Mouse (Mus musculus) MEL (cell line): ENCODE data around the gene Pou4f2. TPM values are rescaled to one million over a fixed set of nuclear protein-coding genes. Genes with fewer than 3 reads are reported as not detected.

ENCODE experiments used
- DNase-seq: peaks from one replicate; pipeline ENCODE4 v3.0.0; 2011; ENCODE audit warnings: low read depth, low spot score
- H3K27ac ChIP-seq: 2 replicates; pipeline ENCODE4 v1.5.1; 2012; ENCODE audit warnings: low read depth, mild to moderate bottlenecking, control low read depth, low read length, moderate library complexity; ENCODE audit not compliant: control insufficient read depth
- H3K27me3 ChIP-seq, 2 experiments: fragments of 150-350 bp in 1 of 2; sonication (generic) in 1 of 2; 2 replicates each; pipeline ENCODE4 v1.6.1; 2012; ENCODE audit warnings: low read length in 2 of 2, mild to moderate bottlenecking in 2 of 2, improper control_type of control experiment in 1 of 2, moderate library complexity in 1 of 2; ENCODE audit not compliant: insufficient read depth in 2 of 2, control insufficient read depth in 1 of 2
- H3K36me3 ChIP-seq, 2 experiments: 2 replicates each; pipeline ENCODE4 v1.6.1; 2012 to 2014; ENCODE audit warnings: low read length in 2 of 2, improper control_type of control experiment in 1 of 2, inconsistent platforms in 1 of 2, mild to moderate bottlenecking in 1 of 2; ENCODE audit not compliant: insufficient read depth in 2 of 2, control insufficient read depth in 1 of 2
- H3K4me1 ChIP-seq, 2 experiments: fragments of 150-350 bp in 1 of 2; sonication (generic) in 1 of 2; 2 replicates each; pipeline ENCODE4 v1.6.1; 2012; ENCODE audit warnings: low read length in 2 of 2, improper control_type of control experiment in 1 of 2, mild to moderate bottlenecking in 1 of 2; ENCODE audit not compliant: insufficient read depth in 2 of 2, control insufficient read depth in 1 of 2
- H3K4me3 ChIP-seq, 2 experiments: fragments of 150-350 bp in 1 of 2; sonication (generic) in 1 of 2; 2 replicates each; pipeline ENCODE4 v1.5.1; 2012; ENCODE audit warnings: low read depth in 2 of 2, low read length in 2 of 2, mild to moderate bottlenecking in 2 of 2, moderate library complexity in 2 of 2, control low read depth in 1 of 2, improper control_type of control experiment in 1 of 2; ENCODE audit not compliant: control insufficient read depth in 1 of 2, insufficient read depth in 1 of 2
- H3K79me2 ChIP-seq: 2 replicates; pipeline ENCODE4 v1.6.1; 2012; ENCODE audit warnings: mild to moderate bottlenecking, low read length, moderate library complexity; ENCODE audit not compliant: control insufficient read depth, poor library complexity, insufficient read depth
- H3K9ac ChIP-seq: 2 replicates; pipeline ENCODE4 v1.6.1; 2012; ENCODE audit warnings: low read depth, mild to moderate bottlenecking, control low read depth, low read length, moderate library complexity; ENCODE audit not compliant: control insufficient read depth, poor library complexity, severe bottlenecking
- H3K9me3 ChIP-seq: fragments of 150-350 bp; sonication (generic); replicated peaks from 2 replicates; pipeline ENCODE4 v1.6.1; 2012; ENCODE audit warnings: mild to moderate bottlenecking, low read length, improper control_type of control experiment, moderate library complexity; ENCODE audit not compliant: insufficient read depth
- BHLHE40 ChIP-seq: IDR thresholded peaks from 2 replicates; pipeline ENCODE4 v1.6.1; 2012; ENCODE audit warnings: low read depth, mild to moderate bottlenecking, inconsistent platforms, low read length, improper control_type of control experiment, borderline replicate concordance
- CTCF ChIP-seq, 3 experiments: IDR thresholded peaks in 2 of 3; conservative IDR thresholded peaks in 1 of 3; 2 replicates each; pipeline ENCODE4 v1.5.1; 2011 to 2012; ENCODE audit warnings: low read length in 3 of 3, low read depth in 2 of 3, mild to moderate bottlenecking in 2 of 3, improper control_type of control experiment in 1 of 3, inconsistent platforms in 1 of 3, mixed read lengths in 1 of 3, moderate library complexity in 1 of 3; ENCODE audit not compliant: control insufficient read depth in 1 of 3, insufficient read depth in 1 of 3, poor library complexity in 1 of 3, severe bottlenecking in 1 of 3
- EP300 ChIP-seq, 2 experiments: IDR thresholded peaks; 2 replicates each; pipeline ENCODE4 v1.6.1; 2011; ENCODE audit warnings: improper control_type of control experiment in 2 of 2, low read length in 2 of 2, low read depth in 1 of 2, mild to moderate bottlenecking in 1 of 2
- ETS1 ChIP-seq: IDR thresholded peaks from 2 replicates; pipeline ENCODE4 v1.6.1; 2012; ENCODE audit warnings: low read depth, mild to moderate bottlenecking, inconsistent platforms, low read length, improper control_type of control experiment, moderate library complexity
- GATA1 ChIP-seq: IDR thresholded peaks from 2 replicates; pipeline ENCODE4 v1.6.1; 2011; ENCODE audit warnings: low read depth, low read length, improper control_type of control experiment
- JUND ChIP-seq: IDR thresholded peaks from 2 replicates; pipeline ENCODE4 v1.6.1; 2011; ENCODE audit warnings: low read depth, mild to moderate bottlenecking, improper control_type of control experiment, low read length
- MAX ChIP-seq: IDR thresholded peaks from 2 replicates; pipeline ENCODE4 v1.6.1; 2011; ENCODE audit warnings: low read length, improper control_type of control experiment
- MEF2A ChIP-seq: IDR thresholded peaks from 2 replicates; pipeline ENCODE4 v1.6.1; 2014; ENCODE audit warnings: low read depth, mild to moderate bottlenecking, inconsistent platforms, low read length, improper control_type of control experiment; ENCODE audit not compliant: poor library complexity, insufficient replicate concordance, severe bottlenecking; ENCODE audit errors: extremely low read depth
- MYB ChIP-seq: IDR thresholded peaks from 2 replicates; pipeline ENCODE4 v1.6.1; 2011; ENCODE audit warnings: mild to moderate bottlenecking, low read depth, low read length, improper control_type of control experiment
- MYC ChIP-seq: IDR thresholded peaks from 2 replicates; pipeline ENCODE4 v1.6.1; 2011; ENCODE audit warnings: low read depth, mild to moderate bottlenecking, low read length, improper control_type of control experiment, moderate library complexity
- NELFE ChIP-seq: IDR thresholded peaks from 2 replicates; pipeline ENCODE4 v1.6.1; 2011; ENCODE audit warnings: low read depth, low read length, improper control_type of control experiment
- NRF1 ChIP-seq: IDR thresholded peaks from 2 replicates; pipeline ENCODE4 v1.6.1; 2014; ENCODE audit warnings: low read depth, mild to moderate bottlenecking, inconsistent platforms, low read length, improper control_type of control experiment, moderate library complexity; ENCODE audit not compliant: poor library complexity, insufficient read depth, severe bottlenecking
- POLR2A ChIP-seq, 2 experiments: IDR thresholded peaks; 2 replicates each; pipeline ENCODE4 v1.6.1; 2011 to 2012; ENCODE audit warnings: low read length in 2 of 2, mild to moderate bottlenecking in 2 of 2, control low read depth in 1 of 2, improper control_type of control experiment in 1 of 2, low read depth in 1 of 2, moderate library complexity in 1 of 2; ENCODE audit not compliant: control insufficient read depth in 1 of 2, insufficient read depth in 1 of 2, poor library complexity in 1 of 2
- POLR2AphosphoS2 ChIP-seq: IDR thresholded peaks from 2 replicates; pipeline ENCODE4 v1.6.1; 2011; ENCODE audit warnings: low read length, improper control_type of control experiment
- RAD21 ChIP-seq: IDR thresholded peaks from 2 replicates; pipeline ENCODE4 v1.6.1; 2011; ENCODE audit warnings: mild to moderate bottlenecking, low read depth, low read length, improper control_type of control experiment
- SMC3 ChIP-seq: IDR thresholded peaks from 2 replicates; pipeline ENCODE4 v1.6.1; 2011; ENCODE audit warnings: low read depth, low read length, improper control_type of control experiment
- TAL1 ChIP-seq: IDR thresholded peaks from 2 replicates; pipeline ENCODE4 v1.6.1; 2012; ENCODE audit warnings: mild to moderate bottlenecking, inconsistent platforms, low read length, moderate library complexity, mixed read lengths
- TBP ChIP-seq: IDR thresholded peaks from 2 replicates; pipeline ENCODE4 v1.8.0; 2011; ENCODE audit warnings: low read depth, low read length, improper control_type of control experiment
- TCF12 ChIP-seq: IDR thresholded peaks from 2 replicates; pipeline ENCODE4 v1.6.1; 2014; ENCODE audit warnings: low read depth, mild to moderate bottlenecking, inconsistent platforms, low read length, improper control_type of control experiment, moderate library complexity
- USF1 ChIP-seq: IDR thresholded peaks from 2 replicates; pipeline ENCODE4 v1.6.1; 2014; ENCODE audit warnings: low read depth, mild to moderate bottlenecking, inconsistent platforms, low read length, improper control_type of control experiment, moderate library complexity
- ZC3H11A ChIP-seq: IDR thresholded peaks from 2 replicates; pipeline ENCODE4 v1.6.1; 2012; ENCODE audit warnings: low read depth, mild to moderate bottlenecking, inconsistent platforms, low read length, improper control_type of control experiment
- ZMIZ1 ChIP-seq: IDR thresholded peaks from 2 replicates; pipeline ENCODE4 v1.6.1; 2012; ENCODE audit warnings: low read depth, mild to moderate bottlenecking, inconsistent platforms, low read length, improper control_type of control experiment, moderate library complexity
- ZNF384 ChIP-seq: IDR thresholded peaks from 2 replicates; pipeline ENCODE4 v1.6.1; 2012; ENCODE audit warnings: low read depth, mild to moderate bottlenecking, inconsistent platforms, low read length, improper control_type of control experiment
- polyA plus RNA-seq, 2 experiments: library from polyadenylated mRNA; stranded (reverse) in 1 of 2; unstranded in 1 of 2; fragments of >175 nt in 1 of 2; fragments of >200 nt in 1 of 2; gene quantifications; 2 replicates each; pipeline versions ENCODE4 v1.2.1 to v1.2.4; 2012; ENCODE audit warnings: low replicate concordance in 2 of 2, low read depth in 1 of 2; ENCODE audit not compliant: insufficient read length in 2 of 2, insufficient read depth in 1 of 2, missing spikeins in 1 of 2
- total RNA-seq: library from RNA; depleted of rRNA; stranded (reverse); fragments of 300-350 nt; gene quantifications from 2 replicates; pipeline ENCODE4 v1.2.3, GENCODE M21; 2012

The Pou4f2 gene
- total and polyA plus RNA-seq, 3 experiments: not detected

DNA sequence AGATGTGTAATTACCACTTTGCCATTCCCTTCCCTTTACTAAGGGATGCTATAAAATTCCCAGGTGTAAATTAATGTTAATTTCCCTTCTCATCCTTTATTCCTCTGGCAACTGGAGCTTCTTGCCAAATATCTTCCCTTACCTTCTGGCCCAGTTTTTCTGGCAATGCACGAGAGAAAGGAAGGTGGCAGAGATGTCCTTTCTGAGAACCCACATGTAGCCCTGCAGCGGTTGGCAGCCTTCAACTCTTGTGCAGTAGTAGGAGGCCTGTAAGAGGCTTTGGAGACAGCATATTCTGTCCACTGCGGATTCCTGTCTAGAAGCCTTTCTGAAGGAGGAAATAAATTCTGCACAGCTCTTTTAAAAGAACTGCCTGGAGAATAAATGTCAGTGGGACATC lies 20.0 kb upstream of the Pou4f2 start:
- Histone ChIP-seq H3K79me2 (no peaks in the 10 kb centered on the region), H3K9me3 (no peaks in the 10 kb centered on the region), H3K27ac (no peak overlapping the region), H3K4me1 (no peaks in the 10 kb centered on the region), H3K36me3 (no peaks in the 10 kb centered on the region), H3K27me3 (no peaks in the 10 kb centered on the region; a peak in 1 of 4 replicates), H3K4me3 (no peak overlapping the region), H3K9ac (no peak overlapping the region)
- DNase-seq: no peak
- no peak for TF ChIP-seq SMC3
- no peak for TF ChIP-seq TAL1
- TF ChIP-seq ZC3H11A: no peak
- no peak for TF ChIP-seq ETS1
- TF ChIP-seq MAX: no peak
- no peak for TF ChIP-seq ZNF384
- TF ChIP-seq POLR2A (IDR thresholded peaks at IDR 0.05; ENCODE audit: control insufficient read depth in 1 of 2, insufficient read depth in 1 of 2, low read depth in 1 of 2, low read length in 2 of 2, poor library complexity in 1 of 2): no peak
- no peak for TF ChIP-seq RAD21
- TF ChIP-seq CTCF (IDR thresholded peaks at IDR 0.05 in 2 of 3, conservative IDR thresholded peaks at IDR 0.05 in 1 of 3; ENCODE audit: control insufficient read depth in 1 of 3, insufficient read depth in 1 of 3, low read depth in 2 of 3, low read length in 3 of 3, poor library complexity in 1 of 3, severe bottlenecking in 1 of 3): no peak
- TF ChIP-seq TCF12: no peak
- TF ChIP-seq TBP: no peak
- TF ChIP-seq NELFE: no peak
- no peak for TF ChIP-seq MYB
- no peak for TF ChIP-seq MEF2A
- no peak for TF ChIP-seq NRF1
- TF ChIP-seq EP300 (IDR thresholded peaks at IDR 0.05; ENCODE audit: low read depth in 1 of 2, low read length in 2 of 2): no peak
- no peak for TF ChIP-seq ZMIZ1

DNA sequence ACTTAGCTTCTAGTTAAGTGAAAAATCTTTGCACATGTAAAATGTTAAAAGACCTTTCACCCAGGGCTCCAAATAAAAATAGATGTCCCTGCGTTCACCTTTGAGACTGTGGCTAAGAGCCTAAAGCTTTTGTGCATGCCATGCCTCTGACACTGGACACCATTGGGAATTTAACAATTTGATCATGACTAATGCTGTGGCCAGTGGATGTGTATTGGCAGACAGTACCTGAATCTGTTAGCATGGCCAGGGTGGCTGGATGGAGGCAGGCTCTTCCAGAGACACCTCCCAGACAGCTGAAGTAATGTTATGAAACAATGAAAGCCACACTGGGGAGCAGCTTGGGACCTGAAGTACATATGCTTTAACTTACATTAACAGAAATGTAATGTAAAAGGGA lies 6.3 kb upstream of the Pou4f2 start:
- no peak overlapping the region for H3K9ac ChIP-seq
- H3K27me3 ChIP-seq: no peaks in the 10 kb centered on the region
- no peaks in the 10 kb centered on the region for H3K9me3 ChIP-seq
- no peaks in the 10 kb centered on the region for H3K4me1 ChIP-seq
- H3K27ac ChIP-seq: no peak overlapping the region
- no peaks in the 10 kb centered on the region for H3K79me2 ChIP-seq
- H3K36me3 ChIP-seq: no peaks in the 10 kb centered on the region
- TF ChIP-seq USF1 (no peak), JUND (no peak), BHLHE40 (no peak), POLR2AphosphoS2 (no peak), TBP (no peak), MYC (no peak), MAX (no peak), GATA1 (no peak), NELFE (no peak), ETS1 (no peak), SMC3 (no peak)
- no peak overlapping the region for H3K4me3 ChIP-seq
- DNase-seq: no peak
